Mouse (Mus musculus) CH12.LX (cell line): ENCODE measurements around the gene Rita1.

Experiments used
- CHD1 ChIP-seq: IDR thresholded peaks from 2 replicates; pipeline ENCODE4 v1.6.1; 2012; ENCODE audit warnings: low read depth, low read length, improper control_type of control experiment, inconsistent platforms
- CTCF ChIP-seq, 2 experiments: IDR thresholded peaks in 1 of 2; conservative IDR thresholded peaks in 1 of 2; 2 replicates each; pipeline ENCODE4 v1.5.1; 2011 to 2012; ENCODE audit warnings: low read depth in 2 of 2, low read length in 2 of 2, improper control_type of control experiment in 1 of 2, inconsistent platforms in 1 of 2, mild to moderate bottlenecking in 1 of 2, moderate library complexity in 1 of 2

GRCm38 (mm10) chr5:120607335-120607734, 5.1 kb downstream of the Rita1 start:
- TF ChIP-seq CHD1 (no peak), CTCF (conservative IDR thresholded peaks at IDR 0.05 in 1 of 2, IDR thresholded peaks at IDR 0.05 in 1 of 2; ENCODE audit: low read depth in 2 of 2, low read length in 2 of 2) (no peak)
